Mouse (Mus musculus) olfactory bulb, adult 2 months (tissue): Measurements from ENCODE around the gene Fbxo9. TPM values are rescaled to one million over a fixed set of nuclear protein-coding genes. Genes with fewer than 3 reads are reported as not detected.
"Not testable (repeated sequence)": the region's sequence is repeated elsewhere in the genome, so short reads cannot be mapped to it uniquely, and the experiment has no call there.

Experiments used
- H3K27ac ChIP-seq: fragments of 200-500 bp; 2 replicates; pipeline ENCODE4 v1.5.1; 2012; ENCODE audit warnings: low read depth, low read length; ENCODE audit not compliant: insufficient read depth
- H3K4me1 ChIP-seq: fragments of 200-500 bp; 2 replicates; pipeline ENCODE4 v1.6.1; 2012; ENCODE audit warnings: low read length; ENCODE audit not compliant: control insufficient read depth, insufficient read depth
- H3K4me3 ChIP-seq: fragments of 200-500 bp; 2 replicates; pipeline ENCODE4 v1.5.1; 2012; ENCODE audit warnings: mild to moderate bottlenecking, low read depth, low read length, moderate library complexity; ENCODE audit not compliant: insufficient read depth
- CTCF ChIP-seq: fragments of 200-500 bp; IDR thresholded peaks from 2 replicates; pipeline ENCODE4 v1.5.1; 2012; ENCODE audit warnings: low read depth, mild to moderate bottlenecking, low read length, moderate library complexity; ENCODE audit not compliant: insufficient read depth
- POLR2A ChIP-seq: fragments of 200-500 bp; IDR thresholded peaks from 2 replicates; pipeline ENCODE4 v1.6.1; 2012; ENCODE audit warnings: mild to moderate bottlenecking, low read depth, low read length, moderate library complexity; ENCODE audit not compliant: insufficient read depth
- WGBS: fragments of 180-500 bp; shearing (Covaris S2); methylation state at CpG from one replicate; pipeline ENCODE4 v1.1.7; 2018; 5-methylcytosine and 5-hydroxymethylcytosine counted together
- polyA plus RNA-seq: library from polyadenylated mRNA; stranded (reverse); fragments of >200 nt; gene quantifications from 2 replicates; pipeline ENCODE4 v1.2.4, GENCODE M21; 2012; ENCODE audit warnings: low replicate concordance; ENCODE audit not compliant: missing spikeins, insufficient read depth, insufficient read length

The Fbxo9 gene
- polyA plus RNA-seq, 1 experiment = not detected

GRCm38 (mm10) chr9:78085722-78086287, 23.1 kb downstream of the Fbxo9 start:
- no peak overlapping the region for H3K4me3 ChIP-seq
- 91% methylated on average over 14 of the region's 14 CpGs for WGBS
- H3K4me1 ChIP-seq = no peaks in the 10 kb centered on the region
- no peak overlapping the region for H3K27ac ChIP-seq
- no peak for TF ChIP-seq CTCF
- TF ChIP-seq POLR2A = no peak

- Histone ChIP-seq H3K4me3 (no peak overlapping the region), H3K4me1 (no peaks in the 10 kb centered on the region), H3K27ac (no peak overlapping the region)
- TF ChIP-seq POLR2A (no peak), CTCF (no peak)
- WGBS = 95% methylated on average over 4 of the region's 4 CpGs
These were observed 24.5 kb downstream of the Fbxo9 start for GRCm38 (mm10) chr9:78084341-78084740.

- Histone ChIP-seq H3K4me3 (no peak overlapping the region), H3K27ac (no peak overlapping the region), H3K4me1 (no peaks in the 10 kb centered on the region)
- WGBS = 71% methylated on average over 7 of the region's 7 CpGs
- no peak for TF ChIP-seq POLR2A
- no peak for TF ChIP-seq CTCF
These were observed 27.0 kb downstream of the Fbxo9 start for GRCm38 (mm10) chr9:78081835-78082234.

GRCm38 (mm10) chr9:78078240-78078639, 30.6 kb downstream of the Fbxo9 start:
- Histone ChIP-seq H3K4me1 (no peaks in the 10 kb centered on the region), H3K27ac (no peak overlapping the region), H3K4me3 (no peak overlapping the region)
- TF ChIP-seq CTCF = no peak
- no peak for TF ChIP-seq POLR2A
- 23% methylated on average over 2 of the region's 2 CpGs for WGBS

GRCm38 (mm10) chr9:78075256-78075655, 33.6 kb downstream of the Fbxo9 start:
- Histone ChIP-seq H3K27ac (no peak overlapping the region), H3K4me1 (no peaks in the 10 kb centered on the region), H3K4me3 (no peak overlapping the region)
- TF ChIP-seq CTCF (no peak), POLR2A (no peak)
- 97% methylated on average over 3 of the region's 3 CpGs for WGBS

GRCm38 (mm10) chr9:78073713-78074340, 35.0 kb downstream of the Fbxo9 start:
- TF ChIP-seq POLR2A = no peak
- TF ChIP-seq CTCF = no peak
- Histone ChIP-seq H3K27ac (no peak overlapping the region), H3K4me3 (no peak overlapping the region), H3K4me1 (no peaks in the 10 kb centered on the region)
- WGBS = 89% methylated on average over 13 of the region's 13 CpGs

- H3K4me1 ChIP-seq, H3K4me3 ChIP-seq, H3K27ac ChIP-seq: not testable (repeated sequence)
- WGBS = 91% methylated on average over 3 of the region's 3 CpGs
These were observed 35.6 kb downstream of the Fbxo9 start for GRCm38 (mm10) chr9:78073291-78073690.

GRCm38 (mm10) chr9:78071626-78072025, 37.2 kb downstream of the Fbxo9 start:
- H3K4me3 ChIP-seq = no peak overlapping the region
- no peaks in the 10 kb centered on the region for H3K4me1 ChIP-seq
- WGBS = 90% methylated on average over 4 of the region's 4 CpGs
- H3K27ac ChIP-seq = no peak overlapping the region
- no peak for TF ChIP-seq CTCF

GRCm38 (mm10) chr9:78070496-78070895, 38.4 kb downstream of the Fbxo9 start:
- Histone ChIP-seq H3K4me1 (no peaks in the 10 kb centered on the region), H3K27ac (no peak overlapping the region), H3K4me3 (no peak overlapping the region)
- TF ChIP-seq CTCF (no peak), POLR2A (no peak)
- 69% methylated on average over 5 of the region's 5 CpGs for WGBS

GRCm38 (mm10) chr9:78064121-78064520, 44.7 kb downstream of the Fbxo9 start:
- Histone ChIP-seq H3K27ac (no peak overlapping the region), H3K4me1 (no peaks in the 10 kb centered on the region), H3K4me3 (no peak overlapping the region)
- TF ChIP-seq POLR2A = no peak
- TF ChIP-seq CTCF = no peak
- WGBS = 78% methylated on average over 10 of the region's 10 CpGs
